Mouse (Mus musculus) lung, embryonic 16.5 days (tissue): ENCODE data around the gene Tmem260. TPM values are rescaled to one million over a fixed set of nuclear protein-coding genes. Genes with fewer than 3 reads are reported as not detected.
"Not testable (repeated sequence)": the region's sequence is repeated elsewhere in the genome, so short reads cannot be mapped to it uniquely, and the experiment has no call there.

Experiments
- ATAC-seq: fragments of 200-750 bp; cut with Nextera tagmentation; 2 replicates; pipeline ENCODE4 v1.8.0; 2017; ENCODE audit warnings: low read depth, mild to moderate bottlenecking, moderate library complexity
- H3K27ac ChIP-seq: fragments of 300-500 bp; sonication (generic); 2 replicates; pipeline ENCODE4 v1.5.1; 2014; ENCODE audit warnings: mild to moderate bottlenecking, control low read depth, low read length
- H3K27me3 ChIP-seq: fragments of 300-500 bp; sonication (generic); 2 replicates; pipeline ENCODE4 v1.6.1; 2014; ENCODE audit warnings: low read depth, low read length, mixed read lengths; ENCODE audit not compliant: control insufficient read depth, insufficient read depth
- H3K36me3 ChIP-seq: fragments of 300-500 bp; sonication (generic); 2 replicates; pipeline ENCODE4 v1.6.1; 2014; ENCODE audit warnings: low read length; ENCODE audit not compliant: control insufficient read depth, insufficient read depth
- H3K4me1 ChIP-seq: fragments of 300-500 bp; sonication (generic); replicated peaks from 2 replicates; pipeline ENCODE4 v1.6.1; 2014; ENCODE audit warnings: low read length, mixed read lengths; ENCODE audit not compliant: control insufficient read depth, insufficient read depth
- H3K4me2 ChIP-seq: fragments of 300-500 bp; sonication (generic); 2 replicates; pipeline ENCODE4 v1.6.1; 2014; ENCODE audit warnings: low read depth, low read length, control low read depth
- H3K4me3 ChIP-seq: fragments of 300-500 bp; sonication (generic); 2 replicates; pipeline ENCODE4 v1.5.1; 2014; ENCODE audit warnings: mild to moderate bottlenecking, low read length, control low read depth
- H3K9ac ChIP-seq: fragments of 300-500 bp; sonication (generic); 2 replicates; pipeline ENCODE4 v1.6.1; 2014; ENCODE audit warnings: low read length, control low read depth
- H3K9me3 ChIP-seq: fragments of 300-500 bp; sonication (generic); 2 replicates; pipeline ENCODE4 v1.6.1; 2016; ENCODE audit warnings: low read length; ENCODE audit not compliant: control insufficient read depth
- WGBS: fragments of 180-500 bp; shearing (Covaris S2); extraction: QIAGEN DNeasy Blood & Tissue Kit; methylation state at CpG from one replicate; pipeline ENCODE4 v1.1.7; 2014; 5-methylcytosine and 5-hydroxymethylcytosine counted together
- polyA plus RNA-seq: library from polyadenylated mRNA; unstranded; fragments of >200 nt; fragmentation: Nextera tagmentation; extraction: Ambion mirVana; gene quantifications from 2 replicates; pipeline ENCODE4 v1.2.1, GENCODE M21; 2015

Tmem260 gene
- polyA plus RNA-seq, 1 experiment from 2014 or later, result 23.5 TPM

GRCm38 (mm10) chr14:48472179-48472578 is 26.3 kb downstream of the Tmem260 start:
- no peak overlapping the region for H3K27ac ChIP-seq
- H3K9ac ChIP-seq, result no peak overlapping the region
- 48% methylated on average over 9 of the region's 9 CpGs for WGBS
- no peaks in the 10 kb centered on the region for H3K9me3 ChIP-seq
- ATAC-seq, result no peak
- peaks cover 8% of the 10 kb centered on the region for H3K4me1 ChIP-seq
- H3K27me3 ChIP-seq, result no peaks in the 10 kb centered on the region
- no peak overlapping the region for H3K4me2 ChIP-seq
- peaks cover 7% of the 10 kb centered on the region; the same call in 1 of the 2 replicates for H3K36me3 ChIP-seq
- no peak overlapping the region for H3K4me3 ChIP-seq

GRCm38 (mm10) chr14:48475370-48475769 is 29.4 kb downstream of the Tmem260 start:
- no peak for ATAC-seq
- Histone ChIP-seq H3K9me3 (no peaks in the 10 kb centered on the region), H3K36me3 (peaks cover 13% of the 10 kb centered on the region; the same call in 1 of the 2 replicates), H3K9ac (no peak overlapping the region), H3K4me2 (no peak overlapping the region), H3K27ac (no peak overlapping the region; the same call in 1 of the 2 replicates), H3K27me3 (no peaks in the 10 kb centered on the region), H3K4me3 (no peak overlapping the region), H3K4me1 (peaks cover 12% of the 10 kb centered on the region)
- WGBS, result 72% methylated on average over 1 of the region's 1 CpGs

GRCm38 (mm10) chr14:48475834-48476233 is 29.9 kb downstream of the Tmem260 start:
- peak overlapping the region; percentile 21 for H3K4me2 ChIP-seq
- not testable (repeated sequence) for H3K9me3 ChIP-seq, H3K27me3 ChIP-seq, H3K4me3 ChIP-seq, H3K9ac ChIP-seq
- peak; percentile 65 for ATAC-seq
- H3K36me3 ChIP-seq, result peaks cover 11% of the 10 kb centered on the region; the same call in 1 of the 2 replicates
- 28% methylated on average over 3 of the region's 3 CpGs for WGBS
- peaks cover 12% of the 10 kb centered on the region for H3K4me1 ChIP-seq
- H3K27ac ChIP-seq, result peak overlapping the region; percentile 59

GRCm38 (mm10) chr14:48476278-48476677 is 30.4 kb downstream of the Tmem260 start:
- peak overlapping the region; percentile 63 for H3K27ac ChIP-seq
- peaks cover 12% of the 10 kb centered on the region for H3K4me1 ChIP-seq
- peak overlapping the region; percentile 21 for H3K4me2 ChIP-seq
- no peak overlapping the region for H3K9ac ChIP-seq
- no peaks in the 10 kb centered on the region for H3K27me3 ChIP-seq
- no peaks in the 10 kb centered on the region for H3K9me3 ChIP-seq
- peaks cover 9% of the 10 kb centered on the region; the same call in 1 of the 2 replicates for H3K36me3 ChIP-seq
- 28% methylated on average over 8 of the region's 8 CpGs for WGBS
- ATAC-seq, result peak; percentile 90
- no peak overlapping the region for H3K4me3 ChIP-seq

- H3K36me3 ChIP-seq, result peaks cover 9% of the 10 kb centered on the region; the same call in 1 of the 2 replicates
- no peak overlapping the region for H3K4me3 ChIP-seq
- no peak for ATAC-seq
- no peaks in the 10 kb centered on the region for H3K27me3 ChIP-seq
- no peak overlapping the region for H3K4me2 ChIP-seq
- 59% methylated on average over 7 of the region's 7 CpGs for WGBS
- H3K27ac ChIP-seq, result no peak overlapping the region
- H3K4me1 ChIP-seq, result peaks cover 9% of the 10 kb centered on the region
- H3K9me3 ChIP-seq, result no peaks in the 10 kb centered on the region
- H3K9ac ChIP-seq, result no peak overlapping the region
Measured at GRCm38 (mm10) chr14:48481591-48481990, 35.7 kb downstream of the Tmem260 start.

GRCm38 (mm10) chr14:48482762-48483161 is 36.8 kb downstream of the Tmem260 start:
- Histone ChIP-seq H3K27me3 (no peaks in the 10 kb centered on the region), H3K4me3 (no peak overlapping the region), H3K4me1 (no peaks in the 10 kb centered on the region), H3K9me3 (no peaks in the 10 kb centered on the region), H3K36me3 (peaks cover 11% of the 10 kb centered on the region; the same call in 1 of the 2 replicates), H3K27ac (no peak overlapping the region), H3K4me2 (no peak overlapping the region), H3K9ac (no peak overlapping the region)
- 82% methylated on average over 6 of the region's 6 CpGs for WGBS
- no peak for ATAC-seq

- WGBS, result 19% methylated on average over 4 of the region's 4 CpGs
- Histone ChIP-seq H3K36me3 (no peaks in the 10 kb centered on the region; the same call in 1 of the 2 replicates), H3K27ac (no peak overlapping the region), H3K4me3 (no peak overlapping the region), H3K4me1 (no peaks in the 10 kb centered on the region), H3K9me3 (no peaks in the 10 kb centered on the region), H3K27me3 (no peaks in the 10 kb centered on the region), H3K4me2 (no peak overlapping the region), H3K9ac (no peak overlapping the region)
- peak; percentile 26; the same call in 1 of the 2 replicates for ATAC-seq
Measured at GRCm38 (mm10) chr14:48493896-48494295, 48.0 kb downstream of the Tmem260 start.

GRCm38 (mm10) chr14:48502573-48502972 is 56.6 kb downstream of the Tmem260 start:
- H3K27ac ChIP-seq, result no peak overlapping the region
- H3K9me3 ChIP-seq, result no peaks in the 10 kb centered on the region
- H3K4me2 ChIP-seq, result no peak overlapping the region
- H3K4me3 ChIP-seq, result no peak overlapping the region
- WGBS, result 85% methylated on average over 7 of the region's 7 CpGs
- ATAC-seq, result no peak
- H3K4me1 ChIP-seq, result no peaks in the 10 kb centered on the region
- H3K36me3 ChIP-seq, result no peaks in the 10 kb centered on the region; the same call in 1 of the 2 replicates
- no peak overlapping the region for H3K9ac ChIP-seq
- H3K27me3 ChIP-seq, result no peaks in the 10 kb centered on the region

- H3K4me2 ChIP-seq, result no peak overlapping the region
- 52% methylated on average over 18 of the region's 18 CpGs for WGBS
- no peaks in the 10 kb centered on the region for H3K27me3 ChIP-seq
- no peak for ATAC-seq
- H3K4me1 ChIP-seq, result no peaks in the 10 kb centered on the region
- H3K27ac ChIP-seq, result no peak overlapping the region
- H3K9ac ChIP-seq, result no peak overlapping the region
- H3K9me3 ChIP-seq, result no peaks in the 10 kb centered on the region
- H3K4me3 ChIP-seq, result no peak overlapping the region
- H3K36me3 ChIP-seq, result peaks cover 2% of the 10 kb centered on the region
Measured at GRCm38 (mm10) chr14:48503691-48504565, 58.0 kb downstream of the Tmem260 start.
